Mouse (Mus musculus): ENCODE data around the gene Tac4. TPM values are rescaled to one million over a fixed set of nuclear protein-coding genes. Genes with fewer than 3 reads are reported as not detected.
A peak's percentile ranks its signal among the peaks of the same experiment; 100 is the strongest.

Gene Tac4
- 0.09 TPM in 1 of 2 replicates, not detected in the other for polyA plus RNA-seq (2012; rRNA removed)

DNA sequence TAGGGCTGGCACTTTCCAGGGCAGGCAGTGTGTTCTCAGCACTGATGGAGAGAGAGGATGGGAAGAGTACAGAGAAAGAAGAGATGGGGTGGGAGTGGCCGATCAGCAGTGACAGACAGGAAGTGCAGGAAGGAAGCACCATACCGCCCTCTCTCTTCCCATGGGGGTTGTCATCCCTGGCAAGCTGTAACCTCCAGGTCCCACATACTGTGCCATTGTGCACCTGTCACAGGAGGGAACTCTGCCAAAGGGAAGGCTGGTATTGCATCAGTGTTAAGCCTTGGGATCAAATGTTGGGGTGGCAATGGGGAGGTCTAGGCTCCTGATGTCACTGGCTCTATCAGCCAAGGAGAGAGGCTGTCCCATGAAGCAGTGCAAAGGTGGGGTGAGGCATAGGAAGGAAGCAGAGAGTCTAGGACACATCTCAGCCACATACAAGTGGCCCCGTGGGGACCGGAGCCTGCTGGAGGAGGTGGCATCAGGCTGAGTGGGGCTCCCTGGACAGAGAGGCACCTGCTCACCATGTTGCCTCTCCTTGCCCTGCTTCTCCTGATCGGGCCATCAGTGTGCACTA lies at the start of gene Tac4:
Gene Tac4, plus strand, starts transcription at position 352 of the 574 bp plus-strand sequence.
- Histone ChIP-seq H3K36me3 (ENCODE audit: control insufficient read depth, insufficient read depth, low read length) (no peaks in the 10 kb centered on the region), H3K27me3 (replicated peaks; ENCODE audit: control insufficient read depth, insufficient read depth, low read length) (no peaks in the 10 kb centered on the region), H3K4me1 (ENCODE audit: control insufficient read depth, insufficient read depth, low read length) (peaks cover 22% of the 10 kb centered on the region; the same call in 1 of the 2 replicates), H3K27ac (ENCODE audit: insufficient read depth, low read depth, low read length) (no peak within 1 kb of the TSS), H3K4me3 (ENCODE audit: insufficient read depth, low read depth, low read length) (no peak within 1 kb of the TSS)
- DNase-seq = peak; percentile 14
- WGBS = 54% methylated on average over 5 of the region's 5 CpGs
- TF ChIP-seq CTCF (conservative IDR thresholded peaks at IDR 0.05; ENCODE audit: insufficient read depth, insufficient read length, low read depth, low read length) = no peak
- no peak for TF ChIP-seq POLR2A (IDR thresholded peaks at IDR 0.05; ENCODE audit: low read depth, low read length)

DNA sequence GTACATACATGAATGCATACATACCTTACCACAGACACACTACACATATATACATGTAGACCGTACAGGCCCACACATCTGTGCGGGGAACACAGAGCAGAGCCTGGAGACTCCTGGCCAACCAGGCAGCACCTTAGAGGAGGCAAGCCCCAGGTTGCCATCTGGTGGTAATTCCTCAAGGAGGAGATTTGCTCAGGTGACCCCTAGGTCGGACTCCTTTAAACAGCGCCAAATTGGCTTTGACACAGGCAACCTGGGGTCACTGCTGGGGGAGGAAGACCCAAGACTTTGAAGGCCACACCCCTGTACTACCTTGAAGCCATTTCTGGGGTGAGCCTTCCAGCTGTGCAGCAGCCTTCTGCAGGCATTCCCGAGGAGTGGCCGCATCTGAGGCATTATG lies 47.7 kb upstream of the Tac4 start:
- Histone ChIP-seq H3K36me3 (ENCODE audit: control insufficient read depth, insufficient read depth, low read length) (no peaks in the 10 kb centered on the region), H3K27me3 (replicated peaks; ENCODE audit: control insufficient read depth, insufficient read depth, low read length) (no peaks in the 10 kb centered on the region), H3K4me1 (ENCODE audit: control insufficient read depth, insufficient read depth, low read length) (no peaks in the 10 kb centered on the region), H3K27ac (ENCODE audit: insufficient read depth, low read depth, low read length) (no peak overlapping the region), H3K4me3 (ENCODE audit: insufficient read depth, low read depth, low read length) (no peak overlapping the region)
- TF ChIP-seq CTCF (conservative IDR thresholded peaks at IDR 0.05; ENCODE audit: insufficient read depth, insufficient read length, low read depth, low read length) (peak; percentile 42; the same call in 1 of the 2 replicates), POLR2A (IDR thresholded peaks at IDR 0.05; ENCODE audit: low read depth, low read length) (no peak)
- no peak for DNase-seq
- WGBS = 53% methylated on average over 6 of the region's 6 CpGs

DNA sequence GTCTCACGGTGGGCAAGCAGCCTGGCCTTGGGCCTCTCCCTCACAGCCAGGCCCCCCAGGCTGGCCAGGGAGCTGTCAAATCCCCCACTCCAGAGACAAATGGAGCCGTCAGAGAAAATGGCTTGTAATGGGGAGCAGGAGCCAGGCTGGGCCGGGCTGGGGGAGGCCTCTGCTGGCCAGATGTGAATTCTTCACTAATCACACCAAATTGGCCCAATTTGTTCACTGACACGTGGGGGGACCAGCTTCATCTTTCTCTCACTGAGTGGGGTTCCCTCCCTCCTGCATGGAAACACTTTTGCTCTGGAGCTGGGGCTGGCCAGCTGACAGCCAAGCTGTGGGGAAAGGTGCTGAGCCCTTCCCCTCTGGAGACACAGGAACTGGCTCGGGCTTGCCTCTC lies 47.0 kb upstream of the Tac4 start:
- no peak for TF ChIP-seq CTCF (conservative IDR thresholded peaks at IDR 0.05; ENCODE audit: insufficient read depth, insufficient read length, low read depth, low read length)
- TF ChIP-seq POLR2A (IDR thresholded peaks at IDR 0.05; ENCODE audit: low read depth, low read length) = no peak

DNA sequence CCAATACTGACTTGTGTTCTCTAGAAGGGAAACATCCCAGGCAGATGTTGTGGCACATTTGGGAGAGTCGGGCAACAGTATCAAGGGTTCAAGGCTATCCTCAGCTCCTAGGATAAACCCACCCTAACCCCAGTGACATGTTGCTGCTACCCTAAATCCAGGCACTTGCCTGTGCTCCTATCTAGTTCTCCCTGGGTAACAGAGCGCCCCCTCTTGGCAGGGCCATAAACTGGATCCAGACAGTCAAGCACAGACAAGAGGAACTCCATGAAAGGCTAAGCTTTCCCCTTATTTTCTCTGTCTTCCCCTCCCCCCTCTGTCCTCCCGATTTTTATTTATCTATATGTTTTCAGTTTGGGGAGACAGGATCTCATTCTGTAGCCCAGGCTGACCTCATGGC lies 45.1 kb upstream of the Tac4 start:
- Histone ChIP-seq H3K27me3 (replicated peaks; ENCODE audit: control insufficient read depth, insufficient read depth, low read length) (no peaks in the 10 kb centered on the region), H3K4me1 (ENCODE audit: control insufficient read depth, insufficient read depth, low read length) (no peaks in the 10 kb centered on the region), H3K4me3 (ENCODE audit: insufficient read depth, low read depth, low read length) (no peak overlapping the region), H3K36me3 (ENCODE audit: control insufficient read depth, insufficient read depth, low read length) (no peaks in the 10 kb centered on the region), H3K27ac (ENCODE audit: insufficient read depth, low read depth, low read length) (no peak overlapping the region)
- DNase-seq = no peak
- no peak for TF ChIP-seq POLR2A (IDR thresholded peaks at IDR 0.05; ENCODE audit: low read depth, low read length)
- TF ChIP-seq CTCF (conservative IDR thresholded peaks at IDR 0.05; ENCODE audit: insufficient read depth, insufficient read length, low read depth, low read length) = peak; percentile 44
- WGBS = 67% methylated on average over 3 of the region's 3 CpGs

More for the DNA sequence above, 47.0 kb upstream of the Tac4 start:
- Histone ChIP-seq H3K27me3 (replicated peaks; ENCODE audit: control insufficient read depth, insufficient read depth, low read length) (no peaks in the 10 kb centered on the region), H3K27ac (ENCODE audit: insufficient read depth, low read depth, low read length) (no peak overlapping the region), H3K36me3 (ENCODE audit: control insufficient read depth, insufficient read depth, low read length) (no peaks in the 10 kb centered on the region), H3K4me3 (ENCODE audit: insufficient read depth, low read depth, low read length) (no peak overlapping the region), H3K4me1 (ENCODE audit: control insufficient read depth, insufficient read depth, low read length) (no peaks in the 10 kb centered on the region)
- DNase-seq = no peak
- 56% methylated on average over 5 of the region's 5 CpGs for WGBS

DNA sequence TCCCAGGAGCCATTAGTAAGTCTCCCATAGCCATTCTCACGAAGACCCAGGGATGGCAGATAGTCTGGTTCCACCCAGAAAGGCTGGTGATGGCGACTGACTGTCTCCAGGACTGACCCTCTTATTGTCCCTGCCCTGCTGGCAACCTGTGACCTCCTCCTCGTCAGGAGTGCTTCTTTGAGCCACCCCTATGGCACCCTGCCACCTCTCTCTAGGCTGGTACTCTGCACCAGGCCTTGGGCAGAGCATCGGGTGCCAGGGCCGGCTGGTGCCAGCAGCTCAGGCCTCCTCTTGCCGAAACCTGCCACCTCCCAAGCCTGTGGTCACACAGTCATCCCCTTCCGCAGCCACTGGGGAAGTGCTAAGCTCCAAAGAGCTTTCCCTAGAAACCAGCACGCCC lies 42.2 kb upstream of the Tac4 start:
- 74% methylated on average over 8 of the region's 8 CpGs for WGBS
- H3K4me3 ChIP-seq (ENCODE audit: insufficient read depth, low read depth, low read length) = no peak overlapping the region
- H3K27me3 ChIP-seq (replicated peaks; ENCODE audit: control insufficient read depth, insufficient read depth, low read length) = peaks cover 2% of the 10 kb centered on the region; the same call in 1 of the 2 replicates
- no peak overlapping the region for H3K27ac ChIP-seq (ENCODE audit: insufficient read depth, low read depth, low read length)
- H3K36me3 ChIP-seq (ENCODE audit: control insufficient read depth, insufficient read depth, low read length) = no peaks in the 10 kb centered on the region
- DNase-seq = no peak
- TF ChIP-seq CTCF (conservative IDR thresholded peaks at IDR 0.05; ENCODE audit: insufficient read depth, insufficient read length, low read depth, low read length) (no peak), POLR2A (IDR thresholded peaks at IDR 0.05; ENCODE audit: low read depth, low read length) (no peak)
- no peaks in the 10 kb centered on the region for H3K4me1 ChIP-seq (ENCODE audit: control insufficient read depth, insufficient read depth, low read length)

DNA sequence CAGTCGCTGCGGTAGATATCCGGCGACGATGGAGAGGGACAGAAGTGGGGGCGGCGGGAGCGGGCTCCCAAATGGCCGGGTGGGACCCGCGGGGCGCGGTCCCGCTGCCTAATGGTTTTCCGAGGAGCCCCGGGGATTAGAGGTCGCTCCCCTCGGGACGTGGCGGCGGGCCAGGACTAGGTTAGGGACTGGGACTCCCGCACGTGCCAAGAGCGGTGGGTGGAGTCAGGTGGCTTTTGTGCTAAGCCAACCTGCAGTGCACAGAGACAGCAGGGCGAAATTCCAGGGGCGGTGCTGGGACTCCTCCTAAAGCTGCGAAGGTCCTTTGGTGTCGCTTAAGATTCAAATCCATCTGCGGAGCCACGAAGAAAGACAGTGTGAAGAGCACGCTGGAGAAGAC lies 37.9 kb upstream of the Tac4 start:
- WGBS = 2% methylated on average over 31 of the region's 31 CpGs
- H3K27ac ChIP-seq (ENCODE audit: insufficient read depth, low read depth, low read length) = no peak overlapping the region
- no peaks in the 10 kb centered on the region for H3K36me3 ChIP-seq (ENCODE audit: control insufficient read depth, insufficient read depth, low read length)
- TF ChIP-seq POLR2A (IDR thresholded peaks at IDR 0.05; ENCODE audit: low read depth, low read length) (no peak), CTCF (conservative IDR thresholded peaks at IDR 0.05; ENCODE audit: insufficient read depth, insufficient read length, low read depth, low read length) (no peak)
- DNase-seq = peak; percentile 60
- H3K27me3 ChIP-seq (replicated peaks; ENCODE audit: control insufficient read depth, insufficient read depth, low read length) = peaks cover 2% of the 10 kb centered on the region; the same call in 1 of the 2 replicates
- H3K4me3 ChIP-seq (ENCODE audit: insufficient read depth, low read depth, low read length) = no peak overlapping the region
- no peaks in the 10 kb centered on the region for H3K4me1 ChIP-seq (ENCODE audit: control insufficient read depth, insufficient read depth, low read length)

DNA sequence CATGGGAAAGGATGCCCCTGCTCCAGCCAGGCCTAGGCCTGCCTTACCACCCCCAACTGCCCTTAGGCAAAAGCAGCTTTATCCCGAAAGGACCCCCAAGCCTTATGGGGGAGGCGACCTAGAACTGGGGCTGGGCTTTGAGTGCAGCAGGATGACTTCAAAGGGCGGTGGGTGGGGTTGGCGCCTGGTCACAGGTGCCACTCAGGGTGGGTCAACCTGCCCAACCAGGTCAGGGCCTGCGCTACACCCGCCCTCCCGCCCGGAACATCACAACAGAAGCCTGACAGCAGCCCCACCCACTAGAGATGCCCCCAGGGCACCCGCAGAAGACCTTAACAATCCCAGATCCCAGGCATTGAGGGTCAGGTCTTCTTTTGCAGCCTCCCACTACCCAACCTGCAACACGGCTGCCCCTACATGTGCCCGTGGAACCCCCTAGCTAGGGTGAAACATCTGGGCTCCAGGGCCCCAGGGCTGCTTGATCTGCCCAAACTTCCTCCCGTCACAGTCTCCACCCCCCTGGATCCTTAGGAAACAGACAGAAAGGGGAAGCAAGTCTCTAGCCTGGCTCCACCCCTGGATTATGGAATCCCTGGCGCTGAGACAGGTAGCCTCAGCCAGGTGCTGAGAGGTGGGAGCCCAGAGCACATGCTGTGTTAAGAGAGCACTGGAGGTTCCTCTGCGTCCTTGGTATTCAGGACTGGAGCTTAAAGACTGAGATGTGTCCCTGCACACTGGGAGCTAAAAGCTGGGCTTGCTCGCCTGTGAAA lies 37.0 kb upstream of the Tac4 start:
- H3K36me3 ChIP-seq (ENCODE audit: control insufficient read depth, insufficient read depth, low read length) = no peaks in the 10 kb centered on the region
- H3K4me1 ChIP-seq (ENCODE audit: control insufficient read depth, insufficient read depth, low read length) = no peaks in the 10 kb centered on the region
- TF ChIP-seq CTCF (conservative IDR thresholded peaks at IDR 0.05; ENCODE audit: insufficient read depth, insufficient read length, low read depth, low read length) = no peak
- no peak for TF ChIP-seq POLR2A (IDR thresholded peaks at IDR 0.05; ENCODE audit: low read depth, low read length)
- WGBS = 49% methylated on average over 15 of the region's 15 CpGs
- no peak overlapping the region for H3K27ac ChIP-seq (ENCODE audit: insufficient read depth, low read depth, low read length)
- H3K4me3 ChIP-seq (ENCODE audit: insufficient read depth, low read depth, low read length) = no peak overlapping the region
- no peak for DNase-seq
- peaks cover 2% of the 10 kb centered on the region; the same call in 1 of the 2 replicates for H3K27me3 ChIP-seq (replicated peaks; ENCODE audit: control insufficient read depth, insufficient read depth, low read length)
